Mouse (Mus musculus) liver, embryonic 14.5 days (tissue): Measurements from ENCODE around the gene Atp6v0a1. TPM values are rescaled to one million over a fixed set of nuclear protein-coding genes. Genes with fewer than 3 reads are reported as not detected.

Source experiments
- ATAC-seq: fragments of 200-750 bp; cut with Nextera tagmentation; 2 replicates; pipeline ENCODE4 v1.8.0; 2017; ENCODE audit warnings: moderate number of reproducible peaks, mild to moderate bottlenecking, moderate library complexity; ENCODE audit not compliant: insufficient read depth
- DNase-seq, 3 experiments: peaks; one replicate each; pipeline ENCODE4 v3.0.0-alpha.2; 2012 to 2013; ENCODE audit warnings: low read depth in 3 of 3, low spot score in 3 of 3
- H3K27ac ChIP-seq: fragments of 300-500 bp; sonication (generic); 2 replicates; pipeline ENCODE4 v1.5.1; 2014; ENCODE audit warnings: moderate library complexity, mild to moderate bottlenecking, control low read depth, inconsistent platforms
- H3K27me3 ChIP-seq: fragments of 300-500 bp; sonication (generic); 2 replicates; pipeline ENCODE4 v1.6.1; 2014; ENCODE audit warnings: mild to moderate bottlenecking, low read length, moderate library complexity; ENCODE audit not compliant: control insufficient read depth, insufficient read depth
- H3K36me3 ChIP-seq: fragments of 300-500 bp; sonication (generic); replicated peaks from 2 replicates; pipeline ENCODE4 v1.6.1; 2014; ENCODE audit warnings: low read depth; ENCODE audit not compliant: control insufficient read depth, insufficient read depth
- H3K4me1 ChIP-seq, 2 experiments: fragments of 200-500 bp in 1 of 2; fragments of 300-500 bp in 1 of 2; sonication (generic) in 1 of 2; replicated peaks; 2 replicates each; pipeline ENCODE4 v1.6.1; 2012 to 2014; ENCODE audit warnings: antibody characterized with exemption in 1 of 2, inconsistent platforms in 1 of 2, low read length in 1 of 2; ENCODE audit not compliant: control insufficient read depth in 2 of 2, insufficient read depth in 2 of 2
- H3K4me2 ChIP-seq: fragments of 300-500 bp; sonication (generic); 2 replicates; pipeline ENCODE4 v1.6.1; 2014; ENCODE audit warnings: low read depth, mild to moderate bottlenecking, control low read depth, moderate library complexity
- H3K4me3 ChIP-seq, 2 experiments: fragments of 200-500 bp in 1 of 2; fragments of 300-500 bp in 1 of 2; sonication (generic) in 1 of 2; 2 replicates each; pipeline ENCODE4 v1.5.1; 2012 to 2014; ENCODE audit warnings: low read depth in 2 of 2, low read length in 2 of 2, mild to moderate bottlenecking in 2 of 2, control low read depth in 1 of 2, inconsistent platforms in 1 of 2, moderate library complexity in 1 of 2; ENCODE audit not compliant: insufficient read depth in 1 of 2
- H3K9ac ChIP-seq: fragments of 300-500 bp; sonication (generic); replicated peaks from 2 replicates; pipeline ENCODE4 v1.6.1; 2014; ENCODE audit warnings: mild to moderate bottlenecking, control low read depth, moderate library complexity
- H3K9me3 ChIP-seq: fragments of 300-500 bp; sonication (generic); 2 replicates; pipeline ENCODE4 v1.6.1; 2016; ENCODE audit warnings: low read length, mixed read lengths; ENCODE audit not compliant: control insufficient read depth
- CTCF ChIP-seq: IDR thresholded peaks from 2 replicates; pipeline ENCODE4 v1.5.1; 2016; ENCODE audit warnings: antibody characterized with exemption, low read depth, control low read depth
- EP300 ChIP-seq: IDR thresholded peaks from 2 replicates; pipeline ENCODE4 v1.6.1; 2016; ENCODE audit warnings: antibody characterized with exemption, low read depth
- WGBS: fragments of 180-500 bp; shearing (Covaris S2); extraction: QIAGEN DNeasy Blood & Tissue Kit; methylation state at CpG from one replicate; pipeline ENCODE4 v1.1.7; 2014; ENCODE audit not compliant: insufficient replicate concordance; 5-methylcytosine and 5-hydroxymethylcytosine counted together
- polyA plus RNA-seq, 2 experiments: library from polyadenylated mRNA; depleted of rRNA in 1 of 2; stranded (reverse) in 1 of 2; unstranded in 1 of 2; fragments of >200 nt; fragmentation: Nextera tagmentation in 1 of 2; extraction: Ambion mirVana in 1 of 2; gene quantifications; 2 replicates each; pipeline versions ENCODE4 v1.2.1 to v1.2.3; 2012 to 2014

The Atp6v0a1 gene
- polyA plus RNA-seq, 2 experiments: 29.5 to 37.8 TPM

GRCm38 (mm10) chr11:101081659-101082058 is 72.4 kb downstream of the Atp6v0a1 start:
- Histone ChIP-seq H3K27me3 (peaks cover 39% of the 10 kb centered on the region), H3K4me2 (peak overlapping the region; percentile 98), H3K4me3 (peak overlapping the region; percentile 81 to 82), H3K9me3 (no peaks in the 10 kb centered on the region), H3K27ac (peak overlapping the region; percentile 49), H3K4me1 (peaks cover 21 to 23% of the 10 kb centered on the region in 2 experiments), H3K9ac (peak overlapping the region; percentile 66), H3K36me3 (no peaks in the 10 kb centered on the region)
- TF ChIP-seq CTCF: no peak
- TF ChIP-seq EP300: no peak
- no peak for ATAC-seq
- DNase-seq: no peak
- 8% methylated on average over 10 of the region's 10 CpGs for WGBS

DNA sequence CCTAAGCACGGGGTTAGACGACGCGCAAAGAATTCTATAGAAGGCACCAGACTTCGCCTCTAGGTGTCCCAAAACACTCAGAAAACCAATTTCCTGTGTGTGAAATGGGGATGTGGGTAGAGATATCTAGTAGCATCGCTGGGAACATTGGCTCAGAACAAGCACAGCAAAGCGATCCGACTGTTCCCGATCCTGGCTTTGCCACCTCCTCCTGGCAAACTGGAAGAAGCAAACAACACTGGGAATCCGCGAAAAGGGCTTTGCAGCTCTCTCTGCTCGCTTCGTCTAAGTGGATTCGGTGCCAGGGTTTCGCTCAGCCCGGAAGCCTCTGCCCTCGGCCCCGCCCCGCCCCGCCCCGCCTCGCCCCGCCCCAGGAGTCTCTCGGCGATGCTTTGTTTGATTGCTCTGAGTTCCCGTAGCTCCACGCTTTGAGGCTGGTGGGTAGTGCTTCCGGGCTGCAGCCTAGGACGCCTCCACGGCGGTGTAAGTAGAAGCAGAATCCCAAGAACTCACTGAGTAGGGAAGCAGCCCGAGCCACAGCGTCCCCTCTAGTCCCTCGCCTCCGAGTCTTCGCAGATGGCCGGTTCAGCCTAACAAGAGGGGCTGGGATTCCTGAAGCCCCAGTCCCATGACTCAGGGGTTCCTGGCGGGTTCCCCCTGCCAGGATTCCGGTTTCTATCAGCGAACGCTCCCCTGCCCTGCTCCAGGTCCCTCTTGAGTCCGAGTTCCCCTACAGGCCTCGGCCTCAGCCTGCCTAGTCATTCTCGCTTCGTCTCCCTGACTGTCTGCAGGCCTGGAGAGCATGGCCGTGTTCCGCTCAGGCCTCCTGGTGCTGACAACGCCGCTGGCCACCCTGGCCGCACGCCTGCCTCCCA is 73.2 kb downstream of the Atp6v0a1 start, which contains the start of gene Coasy:
Gene Coasy (plus strand): TSS at position 358 of the 875 bp plus-strand sequence.
- under 1% methylated on average over 51 of the region's 51 CpGs for WGBS
- Histone ChIP-seq H3K4me1 (peaks cover 23 to 25% of the 10 kb centered on the region in 2 experiments), H3K9me3 (no peaks in the 10 kb centered on the region), H3K27ac (peak within 1 kb of the TSS; percentile 85), H3K4me3 (peak within 1 kb of the TSS; percentile 81 to 82), H3K9ac (peak within 1 kb of the TSS; percentile 89), H3K27me3 (peaks cover 39% of the 10 kb centered on the region), H3K4me2 (peak within 1 kb of the TSS; percentile 98), H3K36me3 (no peaks in the 10 kb centered on the region)
- ATAC-seq (peak; percentile 87), DNase-seq (peak; percentile 77 to 81 (median 79))
- TF ChIP-seq EP300: no peak
- TF ChIP-seq CTCF: peak; percentile 65

DNA sequence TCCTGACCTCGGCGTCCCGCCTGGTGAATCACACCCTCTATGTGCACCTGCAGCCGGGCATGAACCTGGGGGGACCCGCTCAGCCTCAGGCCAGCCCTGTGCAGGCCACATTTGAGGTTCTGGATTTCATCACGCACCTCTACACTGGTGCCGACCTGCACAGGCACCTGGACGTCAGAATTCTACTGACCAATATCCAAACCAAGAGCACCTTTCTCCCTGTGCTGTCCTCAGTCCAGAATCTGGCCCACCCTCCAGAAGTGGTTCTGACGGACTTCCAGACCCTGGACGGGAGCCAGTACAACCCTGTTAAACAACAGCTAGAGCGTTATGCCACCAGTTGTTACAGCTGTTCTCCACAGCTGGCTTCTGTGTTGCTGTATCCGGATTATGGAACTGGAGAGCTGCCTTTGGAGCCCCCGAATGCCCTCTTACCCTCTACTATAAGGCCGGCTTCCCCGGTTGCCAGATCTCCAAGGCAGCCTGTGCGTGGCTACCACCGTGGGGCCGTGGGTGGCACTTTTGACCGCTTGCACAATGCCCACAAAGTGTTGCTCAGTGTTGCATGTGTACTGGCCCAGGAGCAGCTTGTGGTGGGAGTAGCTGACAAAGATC is 73.9 kb downstream of the Atp6v0a1 start:
- peak overlapping the region; percentile 89 for H3K9ac ChIP-seq
- TF ChIP-seq EP300 (no peak), CTCF (no peak)
- ATAC-seq: no peak
- WGBS: 31% methylated on average over 19 of the region's 19 CpGs
- no peaks in the 10 kb centered on the region for H3K9me3 ChIP-seq
- H3K27ac ChIP-seq: peak overlapping the region; percentile 85
- peak overlapping the region; percentile 66 to 81 for H3K4me3 ChIP-seq
- H3K4me2 ChIP-seq: peak overlapping the region; percentile 98
- H3K36me3 ChIP-seq: no peaks in the 10 kb centered on the region
- no peak for DNase-seq
- peaks cover 23 to 32% of the 10 kb centered on the region in 2 experiments for H3K4me1 ChIP-seq
- H3K27me3 ChIP-seq: peaks cover 35% of the 10 kb centered on the region

- H3K4me2 ChIP-seq: no peak overlapping the region
- H3K27ac ChIP-seq: no peak overlapping the region
- H3K27me3 ChIP-seq: peaks cover 24% of the 10 kb centered on the region
- TF ChIP-seq CTCF: no peak
- TF ChIP-seq EP300: no peak
- WGBS: 82% methylated on average over 14 of the region's 14 CpGs
- no peaks in the 10 kb centered on the region for H3K9me3 ChIP-seq
- ATAC-seq: no peak
- peaks cover 23 to 32% of the 10 kb centered on the region in 2 experiments for H3K4me1 ChIP-seq
- no peak overlapping the region for H3K4me3 ChIP-seq
- no peak overlapping the region for H3K9ac ChIP-seq
- H3K36me3 ChIP-seq: peaks cover 5% of the 10 kb centered on the region
- DNase-seq: no peak
These were observed 75.0 kb downstream of the Atp6v0a1 start for GRCm38 (mm10) chr11:101084246-101084645.

DNA sequence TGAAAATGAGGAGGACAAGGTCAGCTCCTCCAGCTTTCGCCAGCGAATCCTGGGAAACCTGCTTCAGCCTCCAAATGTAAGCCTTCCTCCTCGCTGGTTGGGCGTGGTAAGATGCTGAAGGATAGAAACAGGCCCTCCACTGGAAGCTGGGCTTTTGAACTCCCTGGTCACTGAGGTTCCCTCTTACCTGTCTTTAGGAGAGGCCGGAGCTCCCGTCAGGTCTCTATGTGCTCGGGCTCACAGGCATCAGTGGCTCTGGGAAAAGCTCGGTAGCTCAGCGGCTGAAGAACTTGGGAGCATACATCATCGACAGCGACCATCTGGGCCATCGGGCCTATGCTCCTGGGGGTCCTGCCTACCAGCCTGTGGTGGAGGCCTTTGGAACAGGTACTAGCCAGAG is 75.6 kb downstream of the Atp6v0a1 start:
- H3K4me2 ChIP-seq: no peak overlapping the region
- peaks cover 23 to 32% of the 10 kb centered on the region in 2 experiments for H3K4me1 ChIP-seq
- TF ChIP-seq EP300 (no peak), CTCF (no peak)
- WGBS: 85% methylated on average over 12 of the region's 12 CpGs
- ATAC-seq: no peak
- H3K9ac ChIP-seq: no peak overlapping the region
- H3K27ac ChIP-seq: no peak overlapping the region
- no peak for DNase-seq
- H3K4me3 ChIP-seq: no peak overlapping the region
- peaks cover 11% of the 10 kb centered on the region for H3K36me3 ChIP-seq
- H3K9me3 ChIP-seq: no peaks in the 10 kb centered on the region
- H3K27me3 ChIP-seq: peaks cover 19% of the 10 kb centered on the region
